Mouse (Mus musculus) lung, embryonic 14.5 days (tissue): Measurements from ENCODE around the gene Muc13. TPM values are rescaled to one million over a fixed set of nuclear protein-coding genes. Genes with fewer than 3 reads are reported as not detected.

Experiments used
- ATAC-seq: fragments of 200-750 bp; cut with Nextera tagmentation; 2 replicates; pipeline ENCODE4 v1.8.0; 2017; ENCODE audit warnings: mild to moderate bottlenecking, moderate TSS enrichment, moderate library complexity; ENCODE audit not compliant: insufficient read depth
- DNase-seq: peaks from one replicate; pipeline ENCODE4 v3.0.0-alpha.2; 2015
- H3K27ac ChIP-seq: fragments of 300-500 bp; sonication (generic); 2 replicates; pipeline ENCODE4 v1.5.1; 2014; ENCODE audit warnings: low read depth, mild to moderate bottlenecking, moderate library complexity
- H3K27me3 ChIP-seq: fragments of 300-500 bp; sonication (generic); 2 replicates; pipeline ENCODE4 v1.6.1; 2014; ENCODE audit warnings: low read length, control low read depth; ENCODE audit not compliant: insufficient read depth
- H3K36me3 ChIP-seq: fragments of 300-500 bp; sonication (generic); 2 replicates; pipeline ENCODE4 v1.6.1; 2014; ENCODE audit warnings: control low read depth; ENCODE audit not compliant: insufficient read depth
- H3K4me1 ChIP-seq: fragments of 300-500 bp; sonication (generic); 2 replicates; pipeline ENCODE4 v1.6.1; 2014; ENCODE audit warnings: antibody characterized with exemption, control low read depth; ENCODE audit not compliant: insufficient read depth
- H3K4me2 ChIP-seq: fragments of 300-500 bp; sonication (generic); 2 replicates; pipeline ENCODE4 v1.6.1; 2014; ENCODE audit warnings: mild to moderate bottlenecking
- H3K4me3 ChIP-seq: fragments of 300-500 bp; sonication (generic); 2 replicates; pipeline ENCODE4 v1.5.1; 2014; ENCODE audit warnings: low read depth, low read length
- H3K9ac ChIP-seq: fragments of 300-500 bp; sonication (generic); 2 replicates; pipeline ENCODE4 v1.6.1; 2014
- H3K9me3 ChIP-seq: fragments of 300-500 bp; sonication (generic); 2 replicates; pipeline ENCODE4 v1.6.1; 2016; ENCODE audit warnings: low read depth, low read length, control low read depth
- CTCF ChIP-seq: IDR thresholded peaks from 2 replicates; pipeline ENCODE4 v1.5.1; 2016; ENCODE audit warnings: antibody characterized with exemption, low read depth
- WGBS: fragments of 180-500 bp; shearing (Covaris S2); extraction: QIAGEN DNeasy Blood & Tissue Kit; methylation state at CpG from one replicate; pipeline ENCODE4 v1.1.7; 2014; 5-methylcytosine and 5-hydroxymethylcytosine counted together
- polyA plus RNA-seq: library from polyadenylated mRNA; unstranded; fragments of >200 nt; fragmentation: Nextera tagmentation; extraction: Ambion mirVana; gene quantifications from 2 replicates; pipeline ENCODE4 v1.2.1, GENCODE M21; 2014

The Muc13 gene
- polyA plus RNA-seq, 1 experiment from 2014 or later = not detected

GRCm38 (mm10) chr16:33829301-33829831 lies 35.5 kb downstream of the Muc13 start, which contains the start of gene Itgb5:
Gene Itgb5 (plus strand): TSS chr16:33829665.
- Histone ChIP-seq H3K4me1 (peaks cover 22% of the 10 kb centered on the region; the same call in 1 of the 2 replicates), H3K9ac (peak within 1 kb of the TSS; percentile 82), H3K27me3 (no peaks in the 10 kb centered on the region), H3K27ac (peak within 1 kb of the TSS; percentile 87), H3K4me3 (peak within 1 kb of the TSS; percentile 82), H3K36me3 (no peaks in the 10 kb centered on the region), H3K4me2 (peak within 1 kb of the TSS; percentile 83), H3K9me3 (no peaks in the 10 kb centered on the region)
- no peak for TF ChIP-seq CTCF
- ATAC-seq = peak; percentile 85
- under 1% methylated on average over 36 of the region's 43 CpGs for WGBS
- DNase-seq = peak; percentile 77

GRCm38 (mm10) chr16:33829842-33830511 lies 36.1 kb downstream of the Muc13 start:
- H3K4me3 ChIP-seq = peak overlapping the region; percentile 82
- peak; percentile 78 for ATAC-seq
- no peaks in the 10 kb centered on the region for H3K9me3 ChIP-seq
- no peaks in the 10 kb centered on the region for H3K27me3 ChIP-seq
- under 1% methylated on average over 55 of the region's 76 CpGs for WGBS
- H3K4me1 ChIP-seq = peaks cover 23% of the 10 kb centered on the region; the same call in 1 of the 2 replicates
- no peak for TF ChIP-seq CTCF
- H3K36me3 ChIP-seq = no peaks in the 10 kb centered on the region
- peak overlapping the region; percentile 83 for H3K4me2 ChIP-seq
- peak overlapping the region; percentile 87 for H3K27ac ChIP-seq
- peak; percentile 70 for DNase-seq
- peak overlapping the region; percentile 82 for H3K9ac ChIP-seq

GRCm38 (mm10) chr16:33830512-33831105 lies 36.8 kb downstream of the Muc13 start:
- Histone ChIP-seq H3K27me3 (no peaks in the 10 kb centered on the region), H3K36me3 (no peaks in the 10 kb centered on the region), H3K4me1 (peaks cover 23% of the 10 kb centered on the region; the same call in 1 of the 2 replicates), H3K9me3 (no peaks in the 10 kb centered on the region), H3K4me3 (peak overlapping the region; percentile 82), H3K27ac (peak overlapping the region; percentile 87; the same call in 1 of the 2 replicates), H3K4me2 (peak overlapping the region; percentile 83), H3K9ac (peak overlapping the region; percentile 82)
- ATAC-seq (no peak), DNase-seq (peak; percentile 26)
- TF ChIP-seq CTCF = no peak
- WGBS = 3% methylated on average over 18 of the region's 18 CpGs

GRCm38 (mm10) chr16:33832057-33832456 lies 38.2 kb downstream of the Muc13 start:
- no peak overlapping the region; the same call in 1 of the 2 replicates for H3K4me3 ChIP-seq
- no peak for DNase-seq
- H3K9ac ChIP-seq = no peak overlapping the region
- WGBS = 66% methylated on average over 6 of the region's 6 CpGs
- TF ChIP-seq CTCF = no peak
- H3K9me3 ChIP-seq = no peaks in the 10 kb centered on the region
- H3K27ac ChIP-seq = peak overlapping the region; percentile 85; the same call in 1 of the 2 replicates
- no peak for ATAC-seq
- H3K36me3 ChIP-seq = no peaks in the 10 kb centered on the region
- peaks cover 23% of the 10 kb centered on the region; the same call in 1 of the 2 replicates for H3K4me1 ChIP-seq
- H3K4me2 ChIP-seq = peak overlapping the region; percentile 67
- no peaks in the 10 kb centered on the region for H3K27me3 ChIP-seq

- DNase-seq (peak; percentile 77), ATAC-seq (no peak)
- Histone ChIP-seq H3K4me2 (peak overlapping the region; percentile 67), H3K9me3 (no peaks in the 10 kb centered on the region), H3K36me3 (no peaks in the 10 kb centered on the region), H3K4me1 (peaks cover 23% of the 10 kb centered on the region; the same call in 1 of the 2 replicates), H3K9ac (peak overlapping the region; percentile 43), H3K4me3 (peak overlapping the region; percentile 26), H3K27ac (peak overlapping the region; percentile 85), H3K27me3 (no peaks in the 10 kb centered on the region)
- WGBS = 5% methylated on average over 21 of the region's 21 CpGs
- no peak for TF ChIP-seq CTCF
These were observed 39.0 kb downstream of the Muc13 start for GRCm38 (mm10) chr16:33832728-33833428.

GRCm38 (mm10) chr16:33833429-33833753 lies 39.6 kb downstream of the Muc13 start:
- Histone ChIP-seq H3K36me3 (no peaks in the 10 kb centered on the region), H3K9ac (peak overlapping the region; percentile 43), H3K4me1 (peaks cover 23% of the 10 kb centered on the region; the same call in 1 of the 2 replicates), H3K4me3 (peak overlapping the region; percentile 26; the same call in 1 of the 2 replicates), H3K9me3 (no peaks in the 10 kb centered on the region), H3K27me3 (no peaks in the 10 kb centered on the region), H3K4me2 (peak overlapping the region; percentile 67), H3K27ac (peak overlapping the region; percentile 22; the same call in 1 of the 2 replicates)
- no peak for ATAC-seq
- no peak for TF ChIP-seq CTCF
- DNase-seq = no peak
- WGBS = 17% methylated on average over 5 of the region's 5 CpGs
